Mouse (Mus musculus): ENCODE measurements at regions not wholly inside any gene's neighbourhood (a gene's known extent, or its start where the extent isn't known, plus 50 kb on each side); places are given as distances from the start of the nearest gene placed in this dataset.
"Not testable (repeated sequence)": the region's sequence is repeated elsewhere in the genome, so short reads cannot be mapped to it uniquely, and the experiment has no call there.

- no peak for DNase-seq (ENCODE audit: low spot score in 2 of 2)
These were observed 314.5 kb downstream of the Tlr4 start for GRCm38 (mm10) chr4:67141896-67142295.

GRCm38 (mm10) chr4:67148521-67148920, 321.1 kb downstream of the Tlr4 start:
- no peak for DNase-seq (ENCODE audit: low spot score in 2 of 2)

- no peak for DNase-seq (ENCODE audit: low spot score in 2 of 2)
These were observed 335.3 kb downstream of the Tlr4 start for GRCm38 (mm10) chr4:67162673-67163072.

GRCm38 (mm10) chr4:67167720-67168119, 340.3 kb downstream of the Tlr4 start:
- DNase-seq (ENCODE audit: low spot score in 2 of 2), result no peak

- no peak for DNase-seq (ENCODE audit: low spot score in 2 of 2)
These were observed 360.5 kb downstream of the Tlr4 start for GRCm38 (mm10) chr4:67187725-67188510.

- no peak for DNase-seq (ENCODE audit: low spot score in 2 of 2)
These were observed 363.2 kb downstream of the Tlr4 start for GRCm38 (mm10) chr4:67190536-67190935.

GRCm38 (mm10) chr4:67194425-67194824, 367.0 kb downstream of the Tlr4 start:
- DNase-seq (ENCODE audit: low spot score in 2 of 2), result no peak

GRCm38 (mm10) chr4:67196907-67197306, 369.5 kb downstream of the Tlr4 start:
- no peak for DNase-seq (ENCODE audit: low spot score in 2 of 2)

GRCm38 (mm10) chr4:67208406-67208805, 381.0 kb downstream of the Tlr4 start:
- peak; percentile 75 to 92 for DNase-seq (ENCODE audit: low spot score in 2 of 2)

- DNase-seq (ENCODE audit: low spot score in 2 of 2), result no peak
These were observed 386.0 kb downstream of the Tlr4 start for GRCm38 (mm10) chr4:67213363-67213762.

- DNase-seq (ENCODE audit: low spot score in 2 of 2), result no peak
These were observed 397.1 kb downstream of the Tlr4 start for GRCm38 (mm10) chr4:67224533-67224932.

GRCm38 (mm10) chr4:67229214-67229613, 401.8 kb downstream of the Tlr4 start:
- DNase-seq (ENCODE audit: low spot score in 2 of 2), result no peak

- no peak for DNase-seq (ENCODE audit: low spot score in 2 of 2)
These were observed 446.2 kb downstream of the Tlr4 start for GRCm38 (mm10) chr4:67273553-67273952.

GRCm38 (mm10) chr4:67301020-67301419, 473.6 kb downstream of the Tlr4 start:
- no peak for DNase-seq (ENCODE audit: low spot score in 2 of 2)

GRCm38 (mm10) chr4:67301740-67302139, 474.4 kb downstream of the Tlr4 start:
- DNase-seq (ENCODE audit: low spot score in 2 of 2), result no peak

GRCm38 (mm10) chr4:67320098-67320497, 492.7 kb downstream of the Tlr4 start:
- not testable (repeated sequence) for DNase-seq (ENCODE audit: low spot score in 2 of 2)

Measured in spleen, postnatal 4 days (tissue).